Mouse (Mus musculus) liver, embryonic 15.5 days (tissue): ENCODE data around the gene Unc5cl. TPM values are rescaled to one million over a fixed set of nuclear protein-coding genes. Genes with fewer than 3 reads are reported as not detected.

Source experiments
- ATAC-seq: fragments of 200-750 bp; cut with Nextera tagmentation; 2 replicates; pipeline ENCODE4 v1.8.0; 2017; ENCODE audit warnings: moderate number of reproducible peaks, mild to moderate bottlenecking, moderate library complexity; ENCODE audit not compliant: insufficient read depth
- H3K27ac ChIP-seq: fragments of 300-500 bp; sonication (generic); replicated peaks from 2 replicates; pipeline ENCODE4 v1.5.1; 2015; ENCODE audit warnings: mild to moderate bottlenecking, inconsistent platforms
- H3K27me3 ChIP-seq: fragments of 300-500 bp; sonication (generic); 2 replicates; pipeline ENCODE4 v1.6.1; 2015; ENCODE audit warnings: mild to moderate bottlenecking, inconsistent platforms
- H3K36me3 ChIP-seq: fragments of 300-500 bp; sonication (generic); replicated peaks from 2 replicates; pipeline ENCODE4 v1.6.1; 2015; ENCODE audit warnings: moderate library complexity, mild to moderate bottlenecking, inconsistent platforms
- H3K4me1 ChIP-seq: fragments of 300-500 bp; sonication (generic); replicated peaks from 2 replicates; pipeline ENCODE4 v1.6.1; 2015; ENCODE audit warnings: inconsistent platforms
- H3K4me2 ChIP-seq: fragments of 300-500 bp; sonication (generic); 2 replicates; pipeline ENCODE4 v1.6.1; 2015; ENCODE audit warnings: moderate library complexity, mild to moderate bottlenecking, inconsistent platforms
- H3K4me3 ChIP-seq: fragments of 300-500 bp; sonication (generic); replicated peaks from 2 replicates; pipeline ENCODE4 v1.5.1; 2015; ENCODE audit warnings: mild to moderate bottlenecking, inconsistent platforms
- H3K9ac ChIP-seq: fragments of 300-500 bp; sonication (generic); 2 replicates; pipeline ENCODE4 v1.6.1; 2015; ENCODE audit warnings: moderate library complexity, mild to moderate bottlenecking, inconsistent platforms
- H3K9me3 ChIP-seq: fragments of 300-500 bp; sonication (generic); replicated peaks from 2 replicates; pipeline ENCODE4 v1.6.1; 2016; ENCODE audit warnings: inconsistent platforms
- WGBS: fragments of 180-500 bp; shearing (Covaris S2); methylation state at CpG from one replicate; pipeline ENCODE4 v1.1.7; 2015; ENCODE audit warnings: mixed read lengths; ENCODE audit not compliant: insufficient replicate concordance; 5-methylcytosine and 5-hydroxymethylcytosine counted together
- polyA plus RNA-seq: library from polyadenylated mRNA; unstranded; fragments of >200 nt; fragmentation: Nextera tagmentation; extraction: Ambion mirVana; gene quantifications from 2 replicates; pipeline ENCODE4 v1.2.1, GENCODE M21; 2015

The Unc5cl gene
- polyA plus RNA-seq, 1 experiment from 2014 or later, result 4.0 TPM

DNA sequence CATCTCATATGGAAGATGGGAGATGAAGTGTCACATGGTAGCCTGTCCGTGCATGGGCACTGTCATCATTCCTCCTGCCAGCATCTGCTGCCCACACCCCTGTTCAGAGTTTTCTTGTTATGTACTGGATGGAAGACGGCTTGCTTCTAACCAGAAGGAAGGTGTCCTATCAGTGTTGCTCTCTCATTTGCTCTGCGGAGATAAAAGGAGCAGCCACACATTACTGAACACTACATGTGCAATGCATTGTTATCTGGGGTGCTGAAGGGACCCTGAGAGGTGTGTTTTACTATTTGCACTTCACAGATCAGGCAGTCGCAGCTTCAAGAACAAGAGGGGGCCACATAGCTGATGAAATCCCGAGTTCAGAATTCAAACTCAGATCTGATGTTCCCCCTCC lies 126.5 kb downstream of the Unc5cl start:
- WGBS, result 30% methylated on average over 5 of the region's 5 CpGs

DNA sequence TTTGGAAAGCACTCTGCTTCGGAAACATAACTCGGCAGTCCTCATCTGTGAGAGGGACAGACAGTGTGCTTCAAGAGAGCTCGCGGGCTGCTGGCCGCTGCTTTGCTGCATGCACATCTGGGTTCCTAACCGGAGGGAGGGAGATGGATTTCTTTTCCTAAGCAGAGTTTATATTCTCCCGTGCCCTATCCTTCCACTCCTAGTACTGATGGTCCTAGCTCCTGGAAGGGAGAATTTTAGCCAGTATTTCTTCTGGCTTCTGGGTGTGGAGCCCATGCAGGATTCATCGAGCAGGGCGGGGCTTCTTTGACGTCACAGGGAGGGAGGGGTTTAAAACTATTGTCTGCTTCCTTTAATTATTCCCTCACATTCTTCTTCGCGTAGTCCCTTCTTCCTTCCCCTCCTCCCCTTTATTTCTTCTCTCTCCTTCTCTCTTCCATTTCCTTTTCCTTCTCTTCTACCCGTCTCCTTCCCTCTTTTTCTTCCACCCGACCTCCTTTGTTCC lies 127.8 kb downstream of the Unc5cl start:
- H3K4me3 ChIP-seq, result no peak overlapping the region
- no peaks in the 10 kb centered on the region for H3K9me3 ChIP-seq

More for the DNA sequence above, 126.5 kb downstream of the Unc5cl start:
- H3K4me3 ChIP-seq, result no peak overlapping the region
- H3K27me3 ChIP-seq, result no peaks in the 10 kb centered on the region
- H3K4me1 ChIP-seq, result no peaks in the 10 kb centered on the region; the same call in 1 of the 2 replicates
- no peaks in the 10 kb centered on the region for H3K36me3 ChIP-seq
- H3K27ac ChIP-seq, result no peak overlapping the region
- no peak overlapping the region for H3K4me2 ChIP-seq
- H3K9me3 ChIP-seq, result no peaks in the 10 kb centered on the region
- ATAC-seq, result 0 out of 2 replicates have a peak, but pooled peaks have one; percentile 31
- no peak overlapping the region for H3K9ac ChIP-seq

DNA sequence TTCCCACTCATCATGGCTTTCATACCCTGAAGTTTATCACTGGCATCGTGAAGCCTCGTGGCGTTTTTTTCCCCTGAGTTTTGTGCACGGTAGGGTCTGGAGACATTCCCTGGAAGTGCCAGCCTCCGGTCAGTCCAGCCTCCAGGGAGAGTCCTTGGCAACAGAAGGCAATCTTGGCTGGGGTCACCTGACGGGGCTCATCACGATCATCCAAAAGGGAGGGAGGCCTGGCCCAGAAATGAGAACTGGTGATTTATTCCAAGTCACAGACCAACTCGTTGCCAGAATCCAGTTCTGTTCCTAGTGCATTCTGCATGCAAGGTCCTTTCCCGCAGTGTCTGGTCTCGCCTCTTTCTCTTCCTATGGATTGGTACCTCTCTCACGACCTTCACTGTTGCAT lies 128.7 kb downstream of the Unc5cl start:
- no peak overlapping the region for H3K4me2 ChIP-seq
- H3K9ac ChIP-seq, result no peak overlapping the region
- no peak overlapping the region for H3K4me3 ChIP-seq
- WGBS, result 53% methylated on average over 11 of the region's 11 CpGs
- H3K36me3 ChIP-seq, result no peaks in the 10 kb centered on the region
- ATAC-seq, result no peak
- H3K27ac ChIP-seq, result no peak overlapping the region
- no peaks in the 10 kb centered on the region; the same call in 1 of the 2 replicates for H3K4me1 ChIP-seq
- H3K9me3 ChIP-seq, result no peaks in the 10 kb centered on the region
- H3K27me3 ChIP-seq, result no peaks in the 10 kb centered on the region

More for the DNA sequence above, 127.8 kb downstream of the Unc5cl start:
- no peaks in the 10 kb centered on the region; the same call in 1 of the 2 replicates for H3K4me1 ChIP-seq
- no peak overlapping the region for H3K4me2 ChIP-seq
- H3K27me3 ChIP-seq, result no peaks in the 10 kb centered on the region
- H3K9ac ChIP-seq, result no peak overlapping the region
- 44% methylated on average over 14 of the region's 14 CpGs for WGBS
- no peaks in the 10 kb centered on the region for H3K36me3 ChIP-seq
- H3K27ac ChIP-seq, result no peak overlapping the region
- ATAC-seq, result no peak

DNA sequence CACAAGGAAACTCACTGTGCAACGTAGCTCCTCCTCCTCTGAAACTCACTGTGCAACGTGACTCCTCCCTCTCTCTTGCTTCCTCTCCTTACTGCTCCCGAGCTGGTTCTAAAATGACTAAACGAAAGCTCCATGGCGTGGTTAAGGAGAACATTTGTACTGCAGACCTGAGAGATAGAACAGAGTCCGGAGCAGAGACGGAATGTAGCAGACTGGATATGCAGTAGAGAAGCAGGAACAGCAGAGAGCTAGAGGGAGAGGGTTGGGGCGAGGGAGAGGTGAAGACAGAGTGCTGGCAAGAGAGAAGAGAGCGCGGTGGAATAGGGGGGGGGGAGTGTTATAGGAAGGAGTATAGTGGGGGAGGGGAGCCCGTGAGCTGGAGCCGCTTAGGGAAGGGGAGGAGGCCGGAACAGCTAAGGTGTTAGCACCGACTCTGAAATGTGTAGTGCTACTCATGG lies 131.2 kb downstream of the Unc5cl start:
- no peaks in the 10 kb centered on the region for H3K36me3 ChIP-seq
- H3K27me3 ChIP-seq, result no peaks in the 10 kb centered on the region

DNA sequence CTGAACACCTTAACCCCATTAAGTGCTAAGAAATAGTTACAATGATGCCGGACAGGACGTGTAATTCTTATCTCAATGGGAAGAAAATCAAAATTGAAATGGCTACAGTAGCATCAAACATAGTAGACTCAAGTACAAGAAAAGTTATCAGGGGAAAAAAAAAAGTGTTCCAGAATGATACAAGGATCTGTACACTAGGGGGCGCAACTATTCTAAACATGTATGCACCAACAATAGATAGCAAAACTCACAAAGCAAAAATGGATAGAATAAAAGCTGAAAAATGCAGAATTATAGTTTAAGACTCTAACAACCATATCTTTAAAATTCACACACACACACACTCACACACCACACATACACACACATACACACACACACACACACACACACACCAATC lies 134.0 kb downstream of the Unc5cl start:
- no peaks in the 10 kb centered on the region; the same call in 1 of the 2 replicates for H3K4me1 ChIP-seq
- 40% methylated on average over 3 of the region's 3 CpGs for WGBS
- no peak for ATAC-seq

More for the DNA sequence above, 131.2 kb downstream of the Unc5cl start:
- no peak for ATAC-seq
- 3% methylated on average over 14 of the region's 14 CpGs for WGBS
- Histone ChIP-seq H3K27ac (no peak overlapping the region), H3K4me1 (no peaks in the 10 kb centered on the region; the same call in 1 of the 2 replicates), H3K9me3 (no peaks in the 10 kb centered on the region), H3K4me3 (peak overlapping the region; percentile 33), H3K9ac (no peak overlapping the region), H3K4me2 (peak overlapping the region; percentile 63)

More for the DNA sequence above, 134.0 kb downstream of the Unc5cl start:
- no peaks in the 10 kb centered on the region for H3K36me3 ChIP-seq
- H3K27ac ChIP-seq, result no peak overlapping the region
- H3K9me3 ChIP-seq, result no peaks in the 10 kb centered on the region
- H3K4me3 ChIP-seq, result no peak overlapping the region
- no peak overlapping the region for H3K9ac ChIP-seq
- peaks cover 4% of the 10 kb centered on the region; the same call in 1 of the 2 replicates for H3K27me3 ChIP-seq
- H3K4me2 ChIP-seq, result no peak overlapping the region

Other genes starting within 250 kb of the Unc5cl start
- gene Trem1, start 222.1 kb upstream of the Unc5cl start, polyA plus RNA-seq, result 1.5 and 2.0 TPM in 2 replicates
- 8.7 and 9.5 TPM in 2 replicates for gene Trem3, start 207.1 kb upstream of the Unc5cl start, polyA plus RNA-seq
- gene Treml4, start 190.6 kb upstream of the Unc5cl start, polyA plus RNA-seq, result 5.0 and 5.1 TPM in 2 replicates
- gene Treml2, start 155.4 kb upstream of the Unc5cl start, polyA plus RNA-seq, result 3.7 and 3.8 TPM in 2 replicates
- gene B430306N03Rik, start 138.8 kb upstream of the Unc5cl start, polyA plus RNA-seq, result 3.9 and 4.3 TPM in 2 replicates
- gene Trem2, start 108.5 kb upstream of the Unc5cl start, polyA plus RNA-seq, result 3.6 and 4.1 TPM in 2 replicates
- 15.8 and 18.3 TPM in 2 replicates for gene Treml1, start 95.0 kb upstream of the Unc5cl start, polyA plus RNA-seq
- 8.0 TPM in 2 replicates for gene Nfya, start 45.0 kb upstream of the Unc5cl start, polyA plus RNA-seq
- gene Oard1, start 44.9 kb upstream of the Unc5cl start, polyA plus RNA-seq, result 42.8 and 44.0 TPM in 2 replicates
- gene Apobec2, start 22.0 kb upstream of the Unc5cl start, polyA plus RNA-seq, result 2.5 and 4.3 TPM in 2 replicates
- gene Tspo2, start 3.4 kb upstream of the Unc5cl start, polyA plus RNA-seq, result 182 and 191 TPM in 2 replicates